ENCODE assay signal across 14 mouse cellular contexts in genomic region chr11:93828619-93829326, GRCm38 (mm10). TPM values are rescaled to one million over a fixed set of nuclear protein-coding genes. Genes with fewer than 3 reads are reported as not detected.
DNase-seq lines count a peak whose midpoint lies in the region; ATAC-seq lines count a peak whose summit lies in the region.
"Had no signal": no experiment of that assay in that cellular context is flagged by ENCODE, and none has a peak within 500 bp of the region (broad histone marks: within the 10 kb centered on the region; RNA-seq: fewer than 3 reads in every experiment).

No protein-coding gene starts in this region.

- no peaks in the 10 kb centered on the region for H3K27me3 ChIP-seq in forebrain, embryonic 12.5 days
- no peaks in the 10 kb centered on the region for H3K27me3 ChIP-seq in hindbrain, embryonic 15.5 days
- H3K27me3 ChIP-seq in neural tube, embryonic 12.5 days (replicated peaks): no peaks in the 10 kb centered on the region
- H3K27me3 ChIP-seq: liver, embryonic 13.5 days had no signal

- no peak overlapping the region for H3K4me2 ChIP-seq in forebrain, embryonic 12.5 days
- H3K4me2 ChIP-seq in hindbrain, embryonic 15.5 days: peak overlapping the region; percentile 27
- H3K4me2 ChIP-seq in neural tube, embryonic 12.5 days (replicated peaks): peak overlapping the region; percentile 18
- H3K4me2 ChIP-seq: liver, embryonic 13.5 days had no signal

- H3K4me3 ChIP-seq in forebrain, embryonic 12.5 days (replicated peaks): no peak overlapping the region
- H3K4me3 ChIP-seq in hindbrain, embryonic 15.5 days: no peak overlapping the region
- no peak overlapping the region for H3K4me3 ChIP-seq in neural tube, embryonic 12.5 days
- H3K4me3 ChIP-seq: limb, embryonic 10.5 days; liver, embryonic 13.5 days had no signal

- intact Hi-C loops in left cerebral cortex, postnatal 36 days (cut with DNase I): no loop called here
- intact Hi-C loops in heart, postnatal 25 days (cut with DNase I): no loop called here

- peak; percentile 77 for ATAC-seq in forebrain, embryonic 12.5 days (ENCODE audit: low FRiP score)
- ATAC-seq in hindbrain, embryonic 15.5 days (ENCODE audit: low FRiP score, low read depth): peak; percentile 63
- ATAC-seq in neural tube, embryonic 12.5 days (ENCODE audit: low FRiP score, low read depth): peak; percentile 67
- ATAC-seq: intestine, postnatal 0 days had no signal

- DNase-seq in cerebellum, postnatal 10 days: peak; percentile 44 to 60
- DNase-seq in cerebellum, postnatal 25 days: no peak
- DNase-seq in thymus, postnatal 4 days: no peak
- DNase-seq in left cerebral cortex, postnatal 36 days (ENCODE audit: low spot score in 2 of 2): no peak
- no peak for DNase-seq in heart, postnatal 25 days (ENCODE audit: low spot score)
- DNase-seq: cerebellum, postnatal 36 days; kidney, postnatal 14 days; liver, embryonic 13.5 days; thymus, adult 2 months had no signal

- peaks cover 24% of the 10 kb centered on the region for H3K4me1 ChIP-seq in forebrain, embryonic 12.5 days
- peaks cover 21% of the 10 kb centered on the region for H3K4me1 ChIP-seq in hindbrain, embryonic 15.5 days (replicated peaks)
- H3K4me1 ChIP-seq in neural tube, embryonic 12.5 days: peaks cover 11% of the 10 kb centered on the region; the same call in 1 of the 2 replicates
- H3K4me1 ChIP-seq: limb, embryonic 10.5 days; liver, embryonic 13.5 days had no signal

- H3K9me3 ChIP-seq in forebrain, embryonic 12.5 days: no peaks in the 10 kb centered on the region
- H3K9me3 ChIP-seq in hindbrain, embryonic 15.5 days: no peaks in the 10 kb centered on the region
- H3K9me3 ChIP-seq in neural tube, embryonic 12.5 days: no peaks in the 10 kb centered on the region
- H3K9me3 ChIP-seq: limb, embryonic 10.5 days; liver, embryonic 13.5 days had no signal

- WGBS in forebrain, embryonic 12.5 days: 52% methylated on average over 14 of the region's 14 CpGs
- WGBS in hindbrain, embryonic 15.5 days: 37% methylated on average over 14 of the region's 14 CpGs
- 55% methylated on average over 14 of the region's 14 CpGs for WGBS in neural tube, embryonic 12.5 days

- no peaks in the 10 kb centered on the region for H3K36me3 ChIP-seq in forebrain, embryonic 12.5 days (replicated peaks)
- H3K36me3 ChIP-seq in hindbrain, embryonic 15.5 days: no peaks in the 10 kb centered on the region
- H3K36me3 ChIP-seq in neural tube, embryonic 12.5 days: no peaks in the 10 kb centered on the region
- H3K36me3 ChIP-seq: limb, embryonic 10.5 days; liver, embryonic 13.5 days had no signal

- H3K27ac ChIP-seq in forebrain, embryonic 12.5 days: peak overlapping the region; percentile 87
- peak overlapping the region; percentile 65 for H3K27ac ChIP-seq in hindbrain, embryonic 15.5 days (replicated peaks)
- H3K27ac ChIP-seq in neural tube, embryonic 12.5 days: peak overlapping the region; percentile 0; the same call in 1 of the 2 replicates
- H3K27ac ChIP-seq: limb, embryonic 10.5 days; liver, embryonic 13.5 days had no signal

- no peak overlapping the region for H3K9ac ChIP-seq in forebrain, embryonic 12.5 days
- no peak overlapping the region for H3K9ac ChIP-seq in hindbrain, embryonic 15.5 days
- no peak overlapping the region for H3K9ac ChIP-seq in neural tube, embryonic 12.5 days
- H3K9ac ChIP-seq: liver, embryonic 13.5 days had no signal

RNA-seq across cellular contexts. Expression of gene Utp18, which starts 56.8 kb away (rescaled TPM):
- 45.0 and 46.9 TPM in 2 replicates for polyA plus RNA-seq in forebrain, embryonic 12.5 days (2016; fragmentation: Nextera tagmentation; extraction: Ambion mirVana)
- polyA plus RNA-seq in hindbrain, embryonic 15.5 days (2015; fragmentation: Nextera tagmentation; extraction: Ambion mirVana): 30.5 and 30.8 TPM in 2 replicates
- polyA plus RNA-seq in neural tube, embryonic 12.5 days (2016; fragmentation: Nextera tagmentation; extraction: Ambion mirVana): 41.3 and 41.7 TPM in 2 replicates
- total RNA-seq in left cerebral cortex, postnatal 36 days (2021): 10 to 100 TPM; 23.5 to 24.1 TPM
- 1 to 10 TPM; 8.1 to 8.7 TPM for total RNA-seq in heart, postnatal 25 days (2021)

RNA-seq across cellular contexts. Expression of gene Mbtd1, which starts 56.9 kb away (rescaled TPM):
- polyA plus RNA-seq in forebrain, embryonic 12.5 days (2016; fragmentation: Nextera tagmentation; extraction: Ambion mirVana): 56.6 and 58.4 TPM in 2 replicates
- 22.3 and 22.9 TPM in 2 replicates for polyA plus RNA-seq in hindbrain, embryonic 15.5 days (2015; fragmentation: Nextera tagmentation; extraction: Ambion mirVana)
- polyA plus RNA-seq in neural tube, embryonic 12.5 days (2016; fragmentation: Nextera tagmentation; extraction: Ambion mirVana): 40.4 and 44.2 TPM in 2 replicates
- total RNA-seq in left cerebral cortex, postnatal 36 days (2021): 10 to 100 TPM; 31.9 to 40.4 TPM
- total RNA-seq in heart, postnatal 25 days (2021): 10 to 100 TPM; 15.1 to 15.6 TPM

Comparison
In these comparisons a context has a peak if more than half of its experiments do, and no peak if none do; other contexts are left out.
1. DNase-seq: peak in cerebellum, postnatal 10 days (2 of 2); none in cerebellum, postnatal 25 days (0 of 2), thymus, postnatal 4 days (single experiment), left cerebral cortex, postnatal 36 days (0 of 2) and heart, postnatal 25 days (single experiment).
2. H3K27ac ChIP-seq: peak in every context shown above with its lines; median percentile 87 in forebrain, embryonic 12.5 days; 65 in hindbrain, embryonic 15.5 days; 0 in neural tube, embryonic 12.5 days.
3. Peak in every context shown above with its lines, with median percentiles within 50 percentile points of each other: ATAC-seq.